Mouse (Mus musculus): ENCODE data around the gene Zmiz1. TPM values are rescaled to one million over a fixed set of nuclear protein-coding genes. Genes with fewer than 3 reads are reported as not detected.

Zmiz1 gene
- total RNA-seq, 1 experiment from 2014 or later = 9.8 TPM

- no peak for ATAC-seq (replicated peaks in 1 of 2; ENCODE audit: insufficient read depth in 1 of 2, low FRiP score in 2 of 2, low TSS enrichment in 1 of 2, low read depth in 1 of 2, poor library complexity in 2 of 2, severe bottlenecking in 2 of 2)
Measured at GRCm38 (mm10) chr14:25616009-25616723, 157.2 kb downstream of the Zmiz1 start.

- ATAC-seq (replicated peaks in 1 of 2; ENCODE audit: insufficient read depth in 1 of 2, low FRiP score in 2 of 2, low TSS enrichment in 1 of 2, low read depth in 1 of 2, poor library complexity in 2 of 2, severe bottlenecking in 2 of 2) = no peak
Measured at GRCm38 (mm10) chr14:25617264-25617663, 158.3 kb downstream of the Zmiz1 start.

- no peak for ATAC-seq (replicated peaks in 1 of 2; ENCODE audit: insufficient read depth in 1 of 2, low FRiP score in 2 of 2, low TSS enrichment in 1 of 2, low read depth in 1 of 2, poor library complexity in 2 of 2, severe bottlenecking in 2 of 2)
Measured at GRCm38 (mm10) chr14:25619066-25619762, 160.2 kb downstream of the Zmiz1 start.

GRCm38 (mm10) chr14:25620766-25621165 is 161.8 kb downstream of the Zmiz1 start:
- ATAC-seq (replicated peaks in 1 of 2; ENCODE audit: insufficient read depth in 1 of 2, low FRiP score in 2 of 2, low TSS enrichment in 1 of 2, low read depth in 1 of 2, poor library complexity in 2 of 2, severe bottlenecking in 2 of 2) = no peak

- ATAC-seq (replicated peaks in 1 of 2; ENCODE audit: insufficient read depth in 1 of 2, low FRiP score in 2 of 2, low TSS enrichment in 1 of 2, low read depth in 1 of 2, poor library complexity in 2 of 2, severe bottlenecking in 2 of 2) = no peak
Measured at GRCm38 (mm10) chr14:25623698-25624097, 164.7 kb downstream of the Zmiz1 start.

GRCm38 (mm10) chr14:25624659-25625058 is 165.7 kb downstream of the Zmiz1 start:
- ATAC-seq (replicated peaks in 1 of 2; ENCODE audit: insufficient read depth in 1 of 2, low FRiP score in 2 of 2, low TSS enrichment in 1 of 2, low read depth in 1 of 2, poor library complexity in 2 of 2, severe bottlenecking in 2 of 2) = no peak

- ATAC-seq (replicated peaks in 1 of 2; ENCODE audit: insufficient read depth in 1 of 2, low FRiP score in 2 of 2, low TSS enrichment in 1 of 2, low read depth in 1 of 2, poor library complexity in 2 of 2, severe bottlenecking in 2 of 2) = no peak
Measured at GRCm38 (mm10) chr14:25627599-25628255, 168.7 kb downstream of the Zmiz1 start.

- peak; percentile 22 to 43; a peak in 3 of 4 replicates for ATAC-seq (replicated peaks in 1 of 2; ENCODE audit: insufficient read depth in 1 of 2, low FRiP score in 2 of 2, low TSS enrichment in 1 of 2, low read depth in 1 of 2, poor library complexity in 2 of 2, severe bottlenecking in 2 of 2)
Measured at GRCm38 (mm10) chr14:25628448-25629099, 169.6 kb downstream of the Zmiz1 start.

GRCm38 (mm10) chr14:25629866-25630606 is 171.1 kb downstream of the Zmiz1 start:
- ATAC-seq (replicated peaks in 1 of 2; ENCODE audit: insufficient read depth in 1 of 2, low FRiP score in 2 of 2, low TSS enrichment in 1 of 2, low read depth in 1 of 2, poor library complexity in 2 of 2, severe bottlenecking in 2 of 2) = no peak

- ATAC-seq (replicated peaks in 1 of 2; ENCODE audit: insufficient read depth in 1 of 2, low FRiP score in 2 of 2, low TSS enrichment in 1 of 2, low read depth in 1 of 2, poor library complexity in 2 of 2, severe bottlenecking in 2 of 2) = no peak
Measured at GRCm38 (mm10) chr14:25630647-25631409, 171.8 kb downstream of the Zmiz1 start.

GRCm38 (mm10) chr14:25631481-25631880 is 172.5 kb downstream of the Zmiz1 start:
- ATAC-seq (replicated peaks in 1 of 2; ENCODE audit: insufficient read depth in 1 of 2, low FRiP score in 2 of 2, low TSS enrichment in 1 of 2, low read depth in 1 of 2, poor library complexity in 2 of 2, severe bottlenecking in 2 of 2) = no peak

GRCm38 (mm10) chr14:25633539-25634300 is 174.7 kb downstream of the Zmiz1 start:
- ATAC-seq (replicated peaks in 1 of 2; ENCODE audit: insufficient read depth in 1 of 2, low FRiP score in 2 of 2, low TSS enrichment in 1 of 2, low read depth in 1 of 2, poor library complexity in 2 of 2, severe bottlenecking in 2 of 2) = no peak

GRCm38 (mm10) chr14:25634328-25634727 is 175.3 kb downstream of the Zmiz1 start:
- ATAC-seq (replicated peaks in 1 of 2; ENCODE audit: insufficient read depth in 1 of 2, low FRiP score in 2 of 2, low TSS enrichment in 1 of 2, low read depth in 1 of 2, poor library complexity in 2 of 2, severe bottlenecking in 2 of 2) = peak; percentile 69 to 74

- no peak for ATAC-seq (replicated peaks in 1 of 2; ENCODE audit: insufficient read depth in 1 of 2, low FRiP score in 2 of 2, low TSS enrichment in 1 of 2, low read depth in 1 of 2, poor library complexity in 2 of 2, severe bottlenecking in 2 of 2)
Measured at GRCm38 (mm10) chr14:25635746-25636145, 176.8 kb downstream of the Zmiz1 start.

- no peak for ATAC-seq (replicated peaks in 1 of 2; ENCODE audit: insufficient read depth in 1 of 2, low FRiP score in 2 of 2, low TSS enrichment in 1 of 2, low read depth in 1 of 2, poor library complexity in 2 of 2, severe bottlenecking in 2 of 2)
Measured at GRCm38 (mm10) chr14:25636297-25636696, 177.3 kb downstream of the Zmiz1 start.
